10 mouse cellular contexts compared by ENCODE assay signal in genomic region chr8:123410788-123411187, GRCm38 (mm10). TPM values are rescaled to one million over a fixed set of nuclear protein-coding genes. Genes with fewer than 3 reads are reported as not detected.
DNase-seq lines count a peak whose midpoint lies in the region; ATAC-seq and TF ChIP-seq lines count a peak whose summit lies in the region.
"Had no signal": no experiment of that assay in that cellular context is flagged by ENCODE, and none has a peak within 500 bp of the region (broad histone marks: within the 10 kb centered on the region; RNA-seq: fewer than 3 reads in every experiment).

No protein-coding gene starts in this region.

- no peak overlapping the region for H3K9ac ChIP-seq in limb, embryonic 14.5 days (ENCODE audit: low read depth, low read length, severe bottlenecking)
- H3K9ac ChIP-seq in stomach, postnatal 0 days (ENCODE audit: low read length), result no peak overlapping the region

- peak; percentile 34 to 58 for DNase-seq in cerebellum, adult 18-20 months
- no peak for DNase-seq in cerebellum, postnatal 4 days (ENCODE audit: low spot score in 2 of 2)
- DNase-seq in limb, embryonic 14.5 days (ENCODE audit: low spot score), result no peak
- no peak for DNase-seq in stomach, postnatal 0 days (ENCODE audit: low spot score)
- no peak for DNase-seq in right cerebral cortex, postnatal 10 days (ENCODE audit: low spot score in 2 of 2)
- DNase-seq in lung, postnatal 25 days (ENCODE audit: low spot score), result no peak

- peak overlapping the region; percentile 86 for H3K4me3 ChIP-seq in megakaryocyte, embryonic 14.5 days (replicated peaks)
- H3K4me3 ChIP-seq in limb, embryonic 14.5 days (replicated peaks; ENCODE audit: low read length), result peak overlapping the region; percentile 32
- peak overlapping the region; percentile 21; the same call in 1 of the 2 replicates for H3K4me3 ChIP-seq in stomach, postnatal 0 days (ENCODE audit: low read depth, low read length)

- no peak for TF ChIP-seq POLR2A in limb, embryonic 14.5 days (IDR thresholded peaks at IDR 0.05; ENCODE audit: borderline replicate concordance, extremely low read depth, insufficient read depth, insufficient read length)

- TF ChIP-seq CTCF in stomach, postnatal 0 days (IDR thresholded peaks at IDR 0.05; ENCODE audit: low read depth), result no peak

- 10% methylated on average over 11 of the region's 11 CpGs for WGBS in limb, embryonic 14.5 days
- 14% methylated on average over 11 of the region's 11 CpGs for WGBS in stomach, postnatal 0 days

- H3K4me2 ChIP-seq in limb, embryonic 14.5 days (replicated peaks; ENCODE audit: low read depth, low read length, severe bottlenecking), result peak overlapping the region; percentile 51
- H3K4me2 ChIP-seq in stomach, postnatal 0 days (replicated peaks; ENCODE audit: low read depth), result peak overlapping the region; percentile 40

- H3K36me3 ChIP-seq in megakaryocyte, embryonic 14.5 days (replicated peaks; ENCODE audit: low read length), result no peaks in the 10 kb centered on the region
- H3K36me3 ChIP-seq in limb, embryonic 14.5 days (ENCODE audit: control insufficient read depth, insufficient read depth, low read length), result no peaks in the 10 kb centered on the region
- H3K36me3 ChIP-seq in stomach, postnatal 0 days (ENCODE audit: control insufficient read depth, insufficient read depth, low read length), result no peaks in the 10 kb centered on the region

- peaks cover 72% of the 10 kb centered on the region for H3K27me3 ChIP-seq in megakaryocyte, embryonic 14.5 days (replicated peaks)
- H3K27me3 ChIP-seq in limb, embryonic 14.5 days (ENCODE audit: control insufficient read depth, insufficient read depth, low read length), result peaks cover 43% of the 10 kb centered on the region
- peaks cover 18% of the 10 kb centered on the region for H3K27me3 ChIP-seq in stomach, postnatal 0 days (ENCODE audit: control insufficient read depth, insufficient read depth, low read length)

- no peak for TF ChIP-seq EP300 in stomach, postnatal 0 days (optimal IDR thresholded peaks at IDR 0.05)

- no peaks in the 10 kb centered on the region for H3K9me3 ChIP-seq in megakaryocyte, embryonic 14.5 days
- H3K9me3 ChIP-seq in limb, embryonic 14.5 days (ENCODE audit: control insufficient read depth, low read length), result no peaks in the 10 kb centered on the region
- no peaks in the 10 kb centered on the region for H3K9me3 ChIP-seq in stomach, postnatal 0 days (ENCODE audit: control insufficient read depth, low read length)

- no peak overlapping the region for H3K27ac ChIP-seq in limb, embryonic 14.5 days (replicated peaks; ENCODE audit: low read depth, low read length)
- H3K27ac ChIP-seq in stomach, postnatal 0 days (replicated peaks), result no peak overlapping the region

- ATAC-seq in megakaryocyte, adult 5-6 weeks (ENCODE audit: poor library complexity, severe bottlenecking), result no peak
- ATAC-seq in limb, embryonic 14.5 days (ENCODE audit: low FRiP score, low read depth), result no peak
- no peak for ATAC-seq in stomach, postnatal 0 days (ENCODE audit: low FRiP score, low TSS enrichment)

- peaks cover 84% of the 10 kb centered on the region for H3K4me1 ChIP-seq in megakaryocyte, embryonic 14.5 days
- H3K4me1 ChIP-seq in limb, embryonic 14.5 days (ENCODE audit: control insufficient read depth, insufficient read depth, low read length), result no peaks in the 10 kb centered on the region
- no peaks in the 10 kb centered on the region for H3K4me1 ChIP-seq in stomach, postnatal 0 days (replicated peaks; ENCODE audit: control insufficient read depth, insufficient read depth)

RNA-seq across cellular contexts. Expression of gene Tubb3, which starts 0.4 kb away (rescaled TPM):
- 123 and 178 TPM in 2 replicates for polyA plus RNA-seq in megakaryocyte, embryonic 14.5 days (2012; ENCODE audit: insufficient read depth, low replicate concordance)
- 0.89 and 1.0 TPM in 2 replicates for total RNA-seq in megakaryocyte, adult 5-6 weeks (2015)
- 0.37 and 1.2 TPM in 2 replicates for total RNA-seq in megakaryocyte, adult 5-6 weeks (2017)
- 10.4 and 12.5 TPM in 2 replicates for polyA plus RNA-seq in limb, embryonic 14.5 days (2012; rRNA removed)
- polyA plus RNA-seq in limb, embryonic 14.5 days (2014; fragmentation: Nextera tagmentation; extraction: Ambion mirVana), result 3.4 and 3.7 TPM in 2 replicates
- 24.4 and 24.7 TPM in 2 replicates for polyA plus RNA-seq in stomach, postnatal 0 days (2015; fragmentation: Nextera tagmentation; extraction: Ambion mirVana)
- total RNA-seq: liver, adult 2 months had no signal
- polyA plus RNA-seq: liver, adult 2 months had no signal

RNA-seq across cellular contexts. Expression of gene Mc1r, which starts 3.9 kb away (rescaled TPM):
- 1.1 TPM in 1 of 2 replicates, not detected in the other for polyA plus RNA-seq in megakaryocyte, embryonic 14.5 days (2012; ENCODE audit: insufficient read depth, low replicate concordance)
- not detected in 2 replicates for total RNA-seq in megakaryocyte, adult 5-6 weeks (2015)
- total RNA-seq in megakaryocyte, adult 5-6 weeks (2017), result not detected in 2 replicates
- 0.05 and 0.12 TPM in 2 replicates for polyA plus RNA-seq in limb, embryonic 14.5 days (2012; rRNA removed)
- 0.06 and 0.17 TPM in 2 replicates for polyA plus RNA-seq in limb, embryonic 14.5 days (2014; fragmentation: Nextera tagmentation; extraction: Ambion mirVana)
- polyA plus RNA-seq in stomach, postnatal 0 days (2015; fragmentation: Nextera tagmentation; extraction: Ambion mirVana), result 0.05 TPM in 1 of 2 replicates, not detected in the other
- total RNA-seq: adrenal gland, postnatal 10 days; liver, adult 2 months had no signal
- polyA plus RNA-seq: liver, adult 2 months had no signal

RNA-seq across cellular contexts. Expression of gene Def8, which starts 12.5 kb away (rescaled TPM):
- 20.7 and 47.5 TPM in 2 replicates for polyA plus RNA-seq in megakaryocyte, embryonic 14.5 days (2012; ENCODE audit: insufficient read depth, low replicate concordance)
- total RNA-seq in megakaryocyte, adult 5-6 weeks (2015), result 15.2 and 19.6 TPM in 2 replicates
- 24.9 and 27.3 TPM in 2 replicates for total RNA-seq in megakaryocyte, adult 5-6 weeks (2017)
- polyA plus RNA-seq in limb, embryonic 14.5 days (2012; rRNA removed), result 37.1 and 49.2 TPM in 2 replicates
- 42.2 and 42.7 TPM in 2 replicates for polyA plus RNA-seq in limb, embryonic 14.5 days (2014; fragmentation: Nextera tagmentation; extraction: Ambion mirVana)
- 20.6 and 22.5 TPM in 2 replicates for polyA plus RNA-seq in stomach, postnatal 0 days (2015; fragmentation: Nextera tagmentation; extraction: Ambion mirVana)

RNA-seq across cellular contexts. Expression of gene Tcf25, which starts 37.2 kb away (rescaled TPM):
- 41.1 and 108 TPM in 2 replicates for polyA plus RNA-seq in megakaryocyte, embryonic 14.5 days (2012; ENCODE audit: insufficient read depth, low replicate concordance)
- total RNA-seq in megakaryocyte, adult 5-6 weeks (2015), result 68.3 and 86.8 TPM in 2 replicates
- total RNA-seq in megakaryocyte, adult 5-6 weeks (2017), result 187 and 329 TPM in 2 replicates
- polyA plus RNA-seq in limb, embryonic 14.5 days (2012; rRNA removed), result 193 and 207 TPM in 2 replicates
- polyA plus RNA-seq in limb, embryonic 14.5 days (2014; fragmentation: Nextera tagmentation; extraction: Ambion mirVana), result 153 and 155 TPM in 2 replicates
- polyA plus RNA-seq in stomach, postnatal 0 days (2015; fragmentation: Nextera tagmentation; extraction: Ambion mirVana), result 133 and 146 TPM in 2 replicates

Comparison
In these comparisons a context has a peak if more than half of its experiments do, and no peak if none do; other contexts are left out.
1. DNase-seq: peak in cerebellum, adult 18-20 months (2 of 2); none in cerebellum, postnatal 4 days (0 of 2), limb, embryonic 14.5 days (single experiment), stomach, postnatal 0 days (single experiment), right cerebral cortex, postnatal 10 days (0 of 2) and lung, postnatal 25 days (single experiment).
2. H3K4me3 ChIP-seq: peak in every context shown above with its lines; median percentile 86 in megakaryocyte, embryonic 14.5 days; 32 in limb, embryonic 14.5 days; 21 in stomach, postnatal 0 days.